Mouse (Mus musculus) stomach, postnatal 0 days (tissue): Measurements from ENCODE around the gene 4930519P11Rik.

ENCODE experiments used
- CTCF ChIP-seq: IDR thresholded peaks from 2 replicates; pipeline ENCODE4 v1.5.1; 2016; ENCODE audit warnings: antibody characterized with exemption, low read depth, mild to moderate bottlenecking, moderate library complexity
- EP300 ChIP-seq: optimal IDR thresholded peaks from 2 replicates; pipeline ENCODE3; 2016; ENCODE audit warnings: antibody characterized with exemption

GRCm38 (mm10) chr2:154570666-154571065 lies 42.6 kb downstream of the 4930519P11Rik start:
- TF ChIP-seq CTCF, result no peak
- no peak for TF ChIP-seq EP300
